Mouse (Mus musculus): Measurements from ENCODE around the gene Shox2.

Gene Shox2

DNA sequence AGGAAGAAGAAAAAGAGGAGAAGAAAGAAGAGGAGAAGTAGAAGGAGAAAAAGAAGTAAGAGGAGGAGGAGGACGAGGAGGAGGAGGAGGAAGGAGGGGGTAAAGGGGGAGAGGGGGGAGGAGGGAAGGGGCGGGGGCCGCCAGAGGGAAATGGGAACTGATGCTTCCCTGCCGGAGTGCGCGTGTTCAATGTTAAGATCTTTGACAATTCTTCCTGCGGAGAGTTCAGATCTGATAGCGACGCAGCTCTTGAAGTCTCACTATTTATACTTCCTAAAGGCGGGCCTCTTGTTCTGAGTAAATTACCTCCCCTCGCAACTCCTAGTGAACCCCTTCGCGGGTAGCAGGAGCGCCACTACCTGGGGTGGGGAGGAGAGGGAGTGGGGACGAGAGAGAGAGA, at the start of gene Shox2:
Gene Shox2 (minus strand): TSS at position 66 of the 400 bp plus-strand sequence.
- DNase-seq (ENCODE audit: low spot score): no peak

DNA sequence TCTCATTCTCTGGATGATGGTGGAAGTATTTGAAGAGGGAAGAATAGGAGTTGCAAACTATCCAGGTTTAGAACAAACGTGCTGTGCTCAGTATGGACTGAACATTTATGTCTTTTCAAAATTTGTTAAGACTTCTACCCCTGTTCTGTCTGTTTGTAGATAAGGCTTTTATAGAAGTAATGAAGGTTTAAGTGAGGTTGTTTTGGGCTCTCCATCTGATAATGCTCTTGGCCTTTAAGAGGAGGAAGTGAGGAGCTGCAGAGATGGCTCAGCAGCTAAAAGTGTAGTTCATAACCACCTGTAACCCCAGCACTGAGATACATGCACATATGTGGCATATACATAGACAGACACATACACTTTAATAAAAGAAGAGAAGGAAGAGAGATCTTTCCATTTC, 15.2 kb upstream of the Shox2 start:
- DNase-seq (ENCODE audit: low spot score): no peak

DNA sequence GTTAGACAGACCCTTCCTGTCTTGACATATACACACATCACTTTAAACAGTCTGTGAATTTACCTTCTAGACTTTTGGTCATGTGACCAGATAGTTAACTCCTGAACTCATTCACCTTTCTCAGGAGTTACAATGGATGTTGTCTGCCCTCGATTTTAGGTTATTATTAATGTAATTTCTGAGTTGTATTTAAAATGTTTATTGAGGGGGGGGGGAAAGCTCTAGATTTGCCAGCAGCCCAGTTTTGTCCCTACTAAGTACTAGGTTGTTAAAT, 4.7 kb upstream of the Shox2 start:
- no peak for DNase-seq (ENCODE audit: low spot score)

DNA sequence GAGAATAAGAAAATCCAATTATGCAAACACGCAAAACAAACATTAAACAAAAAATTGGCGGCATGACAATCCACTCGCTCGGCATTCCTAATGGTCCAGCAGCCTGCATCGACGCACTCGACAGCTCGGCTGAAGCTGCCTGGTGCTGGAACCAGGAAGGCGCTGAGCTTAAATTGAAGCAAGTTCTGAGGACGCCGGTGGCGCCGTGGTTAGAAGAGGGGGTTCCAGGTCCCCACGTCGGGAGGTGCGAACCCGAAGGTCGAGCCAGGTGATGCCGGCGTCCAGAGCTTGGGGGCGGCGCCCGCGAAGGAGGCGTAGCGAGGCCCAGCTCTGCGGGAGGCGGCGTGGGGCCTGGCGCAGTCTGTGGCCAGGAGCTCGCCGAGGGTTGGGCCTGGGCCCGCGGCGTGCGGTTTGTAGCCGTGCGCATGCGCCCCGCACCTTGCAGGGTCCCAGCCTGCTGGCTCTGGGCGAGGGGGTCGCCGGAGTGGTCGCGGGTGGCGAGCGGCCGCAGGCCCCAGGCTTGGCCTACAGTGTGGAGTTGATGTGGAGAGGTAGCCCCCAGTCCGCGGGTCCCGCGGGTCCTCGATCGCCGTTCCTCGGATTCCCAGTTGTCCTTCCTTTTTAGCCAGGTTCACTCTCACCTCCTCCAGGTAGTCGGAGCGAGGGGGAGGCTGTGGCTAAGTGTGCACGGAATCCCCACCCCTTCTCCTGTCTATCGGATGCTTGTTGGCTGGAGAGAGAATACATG, 4.1 kb upstream of the Shox2 start:
- peak; percentile 64 for DNase-seq (ENCODE audit: low spot score)

DNA sequence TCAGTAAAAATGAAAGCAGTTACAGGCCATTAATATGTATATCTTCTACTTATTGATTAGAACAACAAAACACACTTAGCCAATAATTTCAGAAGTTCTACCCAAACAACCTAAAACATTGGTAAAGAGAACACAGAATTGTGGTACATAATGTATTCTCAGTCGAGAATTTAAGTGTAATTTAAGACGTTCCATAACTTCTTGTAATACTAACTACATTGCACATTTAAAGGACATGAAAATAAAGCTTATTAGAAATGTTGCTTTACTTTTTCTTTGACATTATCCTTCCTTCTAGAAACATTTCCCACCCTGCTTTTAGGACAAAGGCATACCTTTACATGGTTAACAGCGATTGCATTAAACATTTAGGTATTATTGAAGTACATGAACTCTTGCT, 1.9 kb upstream of the Shox2 start:
- no peak for DNase-seq (ENCODE audit: low spot score)

DNA sequence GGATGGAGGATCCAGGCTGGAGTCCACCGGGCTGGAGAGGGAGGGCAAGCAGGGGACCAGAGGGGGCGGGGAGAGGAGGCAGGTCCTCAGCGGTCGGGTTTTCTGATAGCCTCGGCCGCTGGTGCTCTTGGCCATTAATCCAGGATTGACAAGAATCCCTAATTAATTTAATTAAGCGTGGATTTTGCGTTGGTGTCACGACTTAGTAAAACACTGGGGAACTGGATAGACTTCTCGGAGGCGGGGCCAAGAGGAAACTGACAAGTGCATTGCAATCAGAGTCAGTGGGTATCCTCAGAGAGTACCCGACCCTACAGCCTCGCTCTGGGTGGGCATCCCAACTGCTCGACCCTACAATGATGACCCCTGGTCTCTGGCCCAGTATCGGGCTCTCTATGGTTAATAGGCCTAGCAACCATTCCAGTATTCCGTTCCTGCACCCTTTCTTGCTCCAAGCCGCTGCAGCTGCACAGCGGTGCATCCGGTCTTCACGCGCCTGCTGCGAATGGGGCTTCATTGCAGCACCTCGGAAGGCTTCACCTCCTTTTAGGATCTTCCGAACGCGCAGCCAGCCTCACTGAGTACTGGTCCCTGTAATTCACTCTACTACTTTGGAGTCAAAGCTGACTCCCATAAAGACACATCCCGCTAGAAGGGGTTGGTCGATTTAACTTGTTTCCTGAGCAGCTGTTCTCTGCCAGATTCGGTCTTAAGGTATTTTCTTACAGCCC, 775 bp upstream of the Shox2 start:
- DNase-seq (ENCODE audit: low spot score): no peak

DNA sequence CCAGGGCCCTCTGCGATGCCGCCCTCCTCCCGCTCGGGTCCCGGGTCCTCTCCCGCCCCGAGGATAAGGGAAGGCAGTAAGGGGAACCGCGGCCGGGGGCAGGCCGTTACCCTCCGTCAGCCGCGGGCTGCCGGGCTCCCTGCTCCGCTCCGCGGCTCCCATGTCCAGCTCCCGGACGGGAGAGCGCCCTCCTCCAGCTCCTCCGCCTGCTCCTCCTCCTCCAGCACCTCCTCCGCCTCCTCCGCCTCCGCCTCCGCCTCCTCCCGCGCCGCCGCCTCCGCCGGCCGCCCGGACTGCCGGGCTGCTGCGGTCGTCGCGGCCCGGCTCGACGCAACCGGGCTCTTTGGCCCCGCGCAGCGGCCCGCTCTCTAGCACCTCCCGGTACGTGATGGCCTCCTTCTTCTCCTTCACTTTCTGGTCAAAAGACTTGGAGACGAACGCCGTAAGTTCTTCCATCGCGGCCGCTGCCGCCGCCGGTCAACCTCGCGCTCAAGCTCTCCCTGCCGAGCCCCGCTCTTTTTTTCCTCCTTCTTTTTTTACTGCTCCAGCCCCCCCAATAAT, 390 bp downstream of the Shox2 start, which contains the start of gene Rsrc1:
Gene Rsrc1 (plus strand): TSS at position 290 of the 561 bp plus-strand sequence.
- no peak for DNase-seq (ENCODE audit: low spot score)

DNA sequence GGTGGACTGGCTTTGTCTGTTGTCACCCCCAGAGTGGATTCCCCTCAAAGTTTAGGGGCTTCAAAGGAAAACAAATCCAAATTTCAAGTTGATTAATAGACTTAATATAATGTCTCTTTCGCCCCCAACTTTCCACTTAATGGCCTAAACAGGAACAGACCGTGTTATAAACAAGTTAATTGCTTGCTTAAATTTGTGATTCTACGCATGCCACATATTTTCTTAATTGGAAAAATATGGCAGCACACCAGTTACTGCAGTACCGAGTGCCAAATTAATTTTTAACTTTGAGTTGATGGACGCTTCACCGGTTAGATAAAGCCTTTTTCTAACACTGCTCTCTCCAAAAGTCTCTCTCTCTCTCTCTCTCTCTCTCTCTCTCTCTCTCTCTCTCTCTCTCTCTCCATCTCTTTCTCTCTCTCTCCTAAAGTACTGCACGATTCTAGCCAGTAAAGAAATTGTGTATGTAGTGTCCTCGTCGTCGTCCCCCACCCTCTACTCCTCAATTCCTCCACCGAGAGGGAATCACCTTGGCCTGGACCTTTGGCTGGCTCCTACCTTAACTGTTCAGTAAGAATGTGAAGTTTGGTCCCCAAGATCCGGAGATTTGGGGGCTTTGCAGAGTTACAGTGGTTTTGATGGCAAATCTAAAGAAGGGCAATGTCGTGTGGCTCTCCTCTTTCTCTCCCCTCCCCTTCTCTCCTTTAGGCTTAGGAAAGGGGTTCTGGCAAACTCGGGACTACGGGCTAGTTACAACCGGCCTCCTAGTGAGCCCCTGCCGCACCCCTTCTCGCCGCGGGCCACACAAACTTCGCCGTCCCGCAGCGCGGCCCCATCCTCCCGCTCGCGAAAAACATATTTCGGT, 1.2 kb downstream of the Shox2 start:
- DNase-seq (ENCODE audit: low spot score): no peak

DNA sequence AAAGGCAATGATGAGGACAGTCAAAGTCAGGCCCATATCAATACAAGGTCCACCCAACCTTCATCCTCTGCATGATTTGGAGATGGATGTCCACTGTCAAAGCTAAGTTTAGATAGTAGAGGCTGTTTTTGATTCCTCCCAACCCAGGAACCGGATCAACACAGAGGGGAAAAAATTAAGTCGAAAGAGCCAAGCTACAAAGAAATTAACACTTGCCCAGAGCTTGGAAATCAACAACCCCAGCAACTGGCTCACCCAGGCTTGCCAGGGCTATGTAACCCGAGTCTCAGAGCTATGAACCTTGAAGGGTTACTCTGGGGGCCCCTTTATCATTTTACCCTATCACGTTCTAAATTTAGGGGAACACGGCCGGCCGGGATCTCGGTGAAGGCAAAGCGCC, 2.1 kb downstream of the Shox2 start:
- no peak for DNase-seq (ENCODE audit: low spot score)

DNA sequence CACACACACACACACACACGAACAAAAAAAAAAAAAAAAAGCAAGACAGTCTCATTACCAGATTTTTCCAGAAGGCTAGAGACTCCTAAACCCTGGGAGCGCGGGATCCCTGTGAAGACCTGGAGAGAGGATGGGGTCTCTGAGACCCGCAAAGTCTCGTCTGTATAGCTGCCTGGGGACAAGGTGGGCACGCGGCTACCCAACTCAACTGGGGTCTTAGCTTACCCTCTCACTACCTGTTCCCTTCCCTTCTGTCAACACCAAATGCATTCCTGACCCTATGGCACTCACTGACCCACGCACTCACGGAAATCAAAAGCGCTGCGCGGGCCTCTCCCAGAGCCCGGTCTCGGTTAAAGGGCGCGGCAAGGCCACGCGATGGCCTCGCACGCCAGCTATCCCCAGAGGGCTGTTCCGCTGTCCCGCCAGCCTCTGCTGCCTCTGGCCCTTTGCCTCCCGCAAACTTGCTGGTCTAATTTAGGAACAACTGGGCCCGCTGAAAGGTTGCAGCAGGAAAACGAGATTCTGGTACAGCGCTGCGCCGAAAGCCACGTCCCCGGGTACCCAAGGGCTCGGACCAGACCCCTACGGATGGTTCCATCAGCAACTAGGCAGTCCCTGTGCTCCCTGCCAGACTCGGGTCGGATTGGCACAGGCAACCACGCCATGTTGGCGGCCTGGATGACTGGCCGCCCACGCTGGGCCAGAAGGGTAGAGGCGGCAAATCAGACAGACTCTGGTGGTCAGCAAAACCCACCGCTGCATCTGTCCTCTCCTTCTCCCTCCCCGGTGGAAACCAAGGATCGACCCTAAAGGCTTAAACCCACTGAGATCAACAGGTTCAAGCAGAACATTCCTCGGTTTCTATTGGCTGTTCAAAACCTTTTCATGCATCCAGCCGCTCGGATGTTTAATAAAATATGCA, 2.9 kb downstream of the Shox2 start:
- no peak for DNase-seq (ENCODE audit: low spot score)

DNA sequence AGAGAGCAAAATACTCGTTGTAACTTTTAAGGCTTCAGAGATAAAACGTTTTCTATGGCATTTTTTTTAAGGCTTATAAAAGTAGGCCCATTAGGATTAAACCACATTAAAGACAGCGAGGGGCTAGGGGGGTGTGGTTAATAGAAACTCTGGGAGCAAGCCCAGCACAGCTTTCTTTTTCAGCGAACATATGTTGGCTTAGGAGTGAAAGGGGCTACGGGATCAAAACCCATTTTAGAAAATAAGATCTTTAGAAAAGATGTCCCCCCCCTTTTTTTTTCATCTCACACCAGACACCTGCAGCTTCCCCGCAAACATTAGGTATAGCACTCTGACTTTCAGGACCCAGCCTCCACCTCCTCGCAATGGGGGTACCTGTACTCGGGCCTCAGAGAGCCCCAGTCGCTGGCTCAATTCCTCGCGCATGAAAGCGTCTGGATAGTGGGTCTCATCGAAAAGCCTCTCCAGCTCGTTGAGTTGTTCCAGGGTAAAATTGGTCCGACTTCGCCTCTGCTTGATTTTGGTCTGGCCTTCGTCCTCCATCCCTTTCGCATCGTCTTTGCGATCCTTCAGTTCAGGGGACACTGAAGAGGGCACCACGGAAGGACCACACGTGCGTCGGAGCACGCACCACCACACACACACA, 3.6 kb downstream of the Shox2 start:
- DNase-seq (ENCODE audit: low spot score): no peak

DNA sequence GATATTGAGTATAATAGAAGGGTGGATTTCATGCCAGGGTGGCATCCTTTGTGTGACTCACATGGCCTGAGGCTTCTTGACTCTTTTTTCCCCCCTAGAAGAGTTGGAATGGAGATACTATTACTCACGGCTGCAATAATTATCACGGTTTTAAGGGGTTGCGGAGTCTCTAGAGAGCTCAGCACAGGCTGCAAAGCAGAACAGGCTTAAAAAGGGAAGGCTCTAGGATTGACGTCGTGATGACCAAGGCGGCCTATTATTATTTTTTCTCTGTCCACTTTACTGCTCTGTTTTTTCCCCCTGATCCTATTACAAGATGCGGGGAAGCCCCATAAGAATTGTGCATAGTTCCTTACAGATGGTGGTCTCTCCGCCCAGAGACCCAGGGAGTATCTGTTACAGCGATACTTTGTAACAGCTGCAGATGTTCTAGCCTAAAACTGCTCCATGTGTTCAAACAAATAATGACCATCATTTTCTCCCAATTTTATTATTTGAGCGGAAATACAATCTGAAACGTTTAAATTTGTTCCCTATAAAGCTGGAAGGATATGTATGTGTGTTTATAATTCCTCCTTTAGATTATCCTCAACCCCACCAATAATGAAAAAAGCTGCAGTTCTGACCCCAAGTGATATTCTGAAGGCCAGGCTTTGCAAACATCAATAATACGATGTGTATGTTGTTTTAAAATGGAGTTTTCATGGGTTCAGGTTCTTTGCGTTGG, 4.5 kb downstream of the Shox2 start:
- no peak for DNase-seq (ENCODE audit: low spot score)

DNA sequence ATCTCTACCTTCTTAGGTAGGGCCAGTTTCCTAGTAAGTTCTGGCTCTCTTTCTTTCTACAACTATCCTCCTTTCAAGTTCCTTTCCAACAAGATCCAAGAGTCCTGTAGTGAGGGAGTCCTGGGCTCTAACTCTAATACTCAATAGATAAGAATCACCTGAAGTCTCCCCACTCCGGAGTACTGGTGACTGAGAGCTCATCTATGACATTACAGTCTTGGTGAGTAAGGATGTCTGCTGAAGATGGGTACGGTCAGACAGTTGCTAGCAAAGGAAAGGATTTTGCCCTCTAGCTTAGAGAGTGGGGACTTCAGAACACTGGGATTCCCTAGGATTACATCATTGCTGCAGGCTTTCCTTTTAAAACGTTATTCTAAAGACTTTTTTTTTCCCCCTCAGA, 7.1 kb downstream of the Shox2 start:
- no peak for DNase-seq (ENCODE audit: low spot score)

DNA sequence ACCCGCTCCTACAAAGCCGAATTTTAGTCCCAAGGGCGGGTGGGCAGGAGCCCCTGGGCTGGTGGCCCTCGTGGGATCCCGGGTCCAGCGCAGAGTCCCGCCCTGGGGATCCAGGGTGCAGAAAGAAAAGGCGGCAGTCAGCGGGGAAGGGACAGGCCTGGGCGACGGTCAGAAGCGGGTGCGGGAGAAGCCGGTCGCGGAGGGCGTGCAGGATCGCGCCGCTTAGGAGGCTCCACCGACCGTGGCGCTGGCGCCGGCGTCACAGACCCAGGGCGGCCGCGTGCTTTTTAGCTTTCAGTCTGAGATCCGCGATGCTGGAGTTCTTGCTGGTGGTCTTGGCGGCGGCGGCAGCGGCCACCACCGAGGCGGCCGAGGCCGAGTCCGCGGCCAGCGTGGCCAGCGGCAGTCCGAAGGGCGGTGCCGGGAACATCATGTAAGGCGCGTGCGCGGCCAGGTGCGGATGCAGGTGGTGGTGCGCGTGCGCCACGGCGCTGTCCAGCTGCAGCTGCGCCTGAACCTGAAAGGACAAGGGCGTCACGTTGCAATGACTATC, 8.1 kb downstream of the Shox2 start:
- no peak for DNase-seq (ENCODE audit: low spot score)

DNA sequence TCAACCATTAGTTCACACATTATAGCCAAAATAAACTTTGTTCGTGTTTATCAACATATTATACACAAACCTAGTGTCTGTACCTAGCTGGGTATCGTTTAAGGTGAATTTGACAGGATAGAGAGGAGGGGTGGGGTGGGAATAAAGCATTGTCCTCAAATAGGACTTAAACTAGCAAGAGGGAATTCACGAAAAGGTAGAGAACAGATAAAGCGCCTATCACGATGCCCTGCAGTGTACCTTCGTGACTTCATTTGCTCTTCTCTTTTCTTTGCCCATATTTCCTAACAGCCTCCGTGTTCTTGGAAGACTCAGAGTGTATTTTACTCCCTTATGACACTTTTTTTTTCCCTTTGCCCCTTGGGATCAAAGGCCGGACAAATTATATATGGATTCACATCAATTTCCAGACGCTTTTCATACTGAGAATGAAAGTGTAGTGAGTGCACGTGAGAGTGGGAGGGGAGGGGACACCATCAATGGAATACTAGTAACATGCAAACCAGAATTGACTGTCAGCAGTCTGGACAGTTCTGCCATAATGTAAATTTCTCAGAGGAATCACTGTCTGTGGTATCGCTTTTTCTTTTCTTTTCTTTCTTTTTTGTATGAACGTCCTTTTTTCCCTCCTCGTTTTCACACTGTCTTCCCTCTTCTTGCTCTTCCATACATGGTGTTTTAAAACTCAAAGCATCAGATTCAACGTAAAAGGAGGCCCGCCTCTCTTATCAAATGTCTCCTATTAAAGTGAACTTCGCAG, 9.2 kb downstream of the Shox2 start:
- DNase-seq (ENCODE audit: low spot score): no peak

DNA sequence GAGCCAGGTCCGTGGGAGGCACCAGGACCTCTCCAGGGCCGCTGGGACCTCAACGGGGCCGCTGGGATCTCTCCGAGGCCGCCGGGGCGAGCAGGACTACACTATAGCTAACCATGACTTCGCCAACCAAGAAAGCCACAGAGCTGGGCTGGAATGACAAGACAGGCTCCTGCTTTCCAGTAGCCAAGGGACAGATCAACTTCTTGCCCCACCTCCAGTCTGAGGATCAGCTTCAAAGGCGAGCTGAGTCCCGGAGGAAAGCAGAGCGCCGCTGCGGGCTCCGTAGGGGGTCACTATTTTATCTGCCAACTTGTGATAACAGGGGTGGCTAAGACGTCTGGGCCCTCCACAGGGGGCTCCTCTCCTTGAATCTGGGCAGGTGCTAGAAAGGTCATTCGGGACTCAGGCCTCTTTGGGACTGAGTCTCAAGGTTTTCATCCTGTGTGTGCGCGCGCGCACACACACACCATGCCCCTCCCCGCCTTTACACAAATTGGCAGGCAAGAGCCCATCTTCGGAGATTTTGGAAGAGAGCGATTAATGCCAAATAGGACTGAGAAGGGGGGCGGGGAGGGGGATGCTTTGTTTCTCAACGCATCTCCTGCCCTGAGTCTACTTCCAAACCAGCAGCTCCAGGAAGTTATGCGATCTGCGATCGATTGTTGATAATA, 10.8 kb downstream of the Shox2 start:
- DNase-seq (ENCODE audit: low spot score): no peak

DNA sequence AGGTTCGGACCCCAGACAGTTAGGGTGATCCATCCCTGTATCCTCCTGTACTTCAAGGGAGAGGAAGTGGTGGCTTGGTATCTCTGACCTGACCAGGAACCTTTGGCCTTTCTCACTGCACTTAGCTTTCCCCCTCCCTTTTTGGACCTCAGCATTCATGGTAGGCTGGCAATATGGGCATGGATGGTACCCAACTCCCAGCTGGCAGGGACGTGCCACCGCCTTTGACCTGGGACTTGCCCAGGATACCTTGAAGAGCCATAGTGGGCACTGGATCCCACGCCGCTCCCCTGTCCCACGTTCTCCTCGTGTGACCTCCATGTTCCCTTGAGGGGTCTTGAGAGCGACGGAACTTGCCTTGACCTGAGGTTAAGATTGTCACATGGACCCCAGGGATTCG, 11.3 kb downstream of the Shox2 start:
- no peak for DNase-seq (ENCODE audit: low spot score)

DNA sequence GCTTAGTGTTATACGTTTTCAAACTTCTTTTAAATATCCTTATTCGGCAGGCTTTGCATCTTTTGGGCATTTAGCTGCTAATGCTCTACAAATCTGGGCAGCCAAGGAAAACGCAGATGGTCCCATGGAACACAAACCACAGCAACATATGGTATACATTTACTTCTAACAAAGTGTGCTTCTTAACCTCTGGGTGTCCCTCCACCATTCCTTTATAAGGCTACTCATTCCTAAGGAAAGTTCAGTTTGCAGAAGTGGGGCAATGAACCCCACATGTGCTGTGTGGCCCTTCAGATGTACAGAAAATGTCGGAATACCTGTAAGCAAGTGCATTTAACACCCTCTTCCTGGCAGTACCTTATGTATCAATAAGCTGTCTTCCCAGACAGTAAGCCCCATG, 14.1 kb downstream of the Shox2 start:
- DNase-seq (ENCODE audit: low spot score): no peak

DNA sequence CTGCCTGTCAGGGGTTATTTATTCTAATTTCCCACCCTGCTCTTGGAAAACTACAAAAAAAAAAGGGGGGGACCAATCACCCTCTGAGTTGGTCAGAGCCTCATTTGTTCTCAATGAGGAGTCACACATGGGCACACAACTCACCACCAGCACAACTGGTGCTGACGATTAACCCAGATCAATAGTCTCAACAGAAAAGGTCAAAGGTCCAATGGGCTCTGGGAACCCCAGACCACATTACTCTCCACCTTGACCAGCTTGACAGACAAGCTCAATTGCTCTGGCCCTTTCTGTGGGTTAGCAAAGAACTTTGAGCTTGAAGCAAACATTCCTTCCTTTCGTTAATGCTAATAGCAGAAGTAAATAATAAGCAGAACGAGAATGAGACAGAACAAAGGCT, 16.7 kb downstream of the Shox2 start:
- no peak for DNase-seq (ENCODE audit: low spot score)
